Mouse (Mus musculus) bone marrow, adult 2 months (tissue): ENCODE results near the gene Tmem262.

Experiments used
- CTCF ChIP-seq: fragments of 200-500 bp; IDR thresholded peaks from 2 replicates; pipeline ENCODE4 v1.5.1; 2011; ENCODE audit warnings: low read length, control low read depth; ENCODE audit not compliant: control insufficient read depth, insufficient read depth
- POLR2A ChIP-seq: fragments of 200-500 bp; IDR thresholded peaks from 2 replicates; pipeline ENCODE4 v1.6.1; 2011; ENCODE audit warnings: low read depth, mild to moderate bottlenecking, control low read depth, low read length, borderline replicate concordance; ENCODE audit not compliant: control insufficient read depth

- TF ChIP-seq CTCF (peak; percentile 9; the same call in 1 of the 2 replicates), POLR2A (peak; percentile 84; the same call in 1 of the 2 replicates)
These were observed 38.3 kb downstream of the Tmem262 start, which contains the start of gene Sac3d1 for GRCm38 (mm10) chr19:6117986-6118676.
